In genomic region chr15:31900325-31900724, GRCm38 (mm10) we compare ENCODE assay signal across 25 mouse cellular contexts.
A peak's percentile ranks its signal among the peaks of the same experiment; 100 is the strongest.
DNase-seq lines count a peak whose midpoint lies in the region; ATAC-seq lines count a peak whose summit lies in the region.
"Had no signal": no experiment of that assay in that cellular context is flagged by ENCODE, and none has a peak within 500 bp of the region (broad histone marks: within the 10 kb centered on the region; RNA-seq: fewer than 3 reads in every experiment).

No protein-coding gene starts in this region.

- H3K4me3 ChIP-seq in forebrain, embryonic 12.5 days (replicated peaks) = no peak overlapping the region
- no peak overlapping the region for H3K4me3 ChIP-seq in forebrain, embryonic 13.5 days
- H3K4me3 ChIP-seq in kidney, embryonic 14.5 days (ENCODE audit: low read length) = no peak overlapping the region
- H3K4me3 ChIP-seq: embryonic facial prominence, embryonic 12.5 days; embryonic facial prominence, embryonic 15.5 days; heart, embryonic 12.5 days; heart, embryonic 15.5 days; hindbrain, embryonic 15.5 days had no signal

- no peaks in the 10 kb centered on the region for H3K36me3 ChIP-seq in forebrain, embryonic 12.5 days (replicated peaks)
- H3K36me3 ChIP-seq in forebrain, embryonic 13.5 days (ENCODE audit: poor library complexity, severe bottlenecking) = no peaks in the 10 kb centered on the region
- no peaks in the 10 kb centered on the region for H3K36me3 ChIP-seq in kidney, embryonic 14.5 days (ENCODE audit: control insufficient read depth, insufficient read depth, low read length)
- H3K36me3 ChIP-seq: embryonic facial prominence, embryonic 12.5 days; embryonic facial prominence, embryonic 15.5 days; heart, embryonic 12.5 days; heart, embryonic 15.5 days; hindbrain, embryonic 15.5 days had no signal

- no peak overlapping the region for H3K9ac ChIP-seq in forebrain, embryonic 12.5 days
- no peak overlapping the region for H3K9ac ChIP-seq in forebrain, embryonic 13.5 days
- H3K9ac ChIP-seq in kidney, embryonic 14.5 days (ENCODE audit: low read depth, low read length) = no peak overlapping the region
- H3K9ac ChIP-seq: embryonic facial prominence, embryonic 12.5 days; embryonic facial prominence, embryonic 15.5 days; heart, embryonic 12.5 days; heart, embryonic 15.5 days; hindbrain, embryonic 15.5 days had no signal

- 67% methylated on average over 4 of the region's 4 CpGs for WGBS in forebrain, embryonic 12.5 days
- 68% methylated on average over 4 of the region's 4 CpGs for WGBS in forebrain, embryonic 13.5 days
- WGBS in kidney, embryonic 14.5 days = 42% methylated on average over 4 of the region's 4 CpGs

- H3K27ac ChIP-seq in forebrain, embryonic 12.5 days = 0 out of 2 replicates have a peak overlapping the region, but pooled peaks have one; percentile 13
- H3K27ac ChIP-seq in forebrain, embryonic 13.5 days = no peak overlapping the region
- no peak overlapping the region for H3K27ac ChIP-seq in kidney, embryonic 14.5 days (ENCODE audit: low read depth, low read length)
- H3K27ac ChIP-seq: embryonic facial prominence, embryonic 12.5 days; embryonic facial prominence, embryonic 15.5 days; heart, embryonic 15.5 days; hindbrain, embryonic 15.5 days had no signal

- H3K4me1 ChIP-seq in forebrain, embryonic 12.5 days = peaks cover 8% of the 10 kb centered on the region
- H3K4me1 ChIP-seq in forebrain, embryonic 13.5 days = peaks cover 22% of the 10 kb centered on the region
- H3K4me1 ChIP-seq in kidney, embryonic 14.5 days (ENCODE audit: control insufficient read depth, insufficient read depth, low read length) = no peaks in the 10 kb centered on the region
- H3K4me1 ChIP-seq: embryonic facial prominence, embryonic 12.5 days; heart, embryonic 15.5 days; hindbrain, embryonic 15.5 days had no signal

- ATAC-seq in forebrain, embryonic 12.5 days (ENCODE audit: low FRiP score) = no peak
- ATAC-seq in forebrain, embryonic 13.5 days = no peak
- 0 out of 2 replicates have a peak, but pooled peaks have one; percentile 68 for ATAC-seq in kidney, embryonic 14.5 days (ENCODE audit: low FRiP score, low TSS enrichment)
- ATAC-seq: CD4-positive, CD25-positive, alpha-beta regulatory T cell, adult 4 months; forebrain, embryonic 14.5 days; inflammation-experienced regulatory T-cells, adult 6 months; intestine, embryonic 16.5 days had no signal

- H3K27me3 ChIP-seq in forebrain, embryonic 12.5 days = no peaks in the 10 kb centered on the region
- no peaks in the 10 kb centered on the region for H3K27me3 ChIP-seq in forebrain, embryonic 13.5 days
- H3K27me3 ChIP-seq in kidney, embryonic 14.5 days (ENCODE audit: control insufficient read depth, insufficient read depth, low read length) = no peaks in the 10 kb centered on the region
- H3K27me3 ChIP-seq: embryonic facial prominence, embryonic 12.5 days; embryonic facial prominence, embryonic 15.5 days; heart, embryonic 12.5 days; heart, embryonic 15.5 days; hindbrain, embryonic 15.5 days had no signal

- no peak overlapping the region for H3K4me2 ChIP-seq in forebrain, embryonic 12.5 days
- H3K4me2 ChIP-seq in forebrain, embryonic 13.5 days = no peak overlapping the region
- H3K4me2 ChIP-seq in kidney, embryonic 14.5 days (replicated peaks; ENCODE audit: low read depth, low read length) = no peak overlapping the region
- H3K4me2 ChIP-seq: embryonic facial prominence, embryonic 12.5 days; embryonic facial prominence, embryonic 15.5 days; heart, embryonic 12.5 days; heart, embryonic 15.5 days; hindbrain, embryonic 15.5 days had no signal

- H3K9me3 ChIP-seq in forebrain, embryonic 12.5 days = no peaks in the 10 kb centered on the region
- no peaks in the 10 kb centered on the region for H3K9me3 ChIP-seq in forebrain, embryonic 13.5 days (replicated peaks)
- H3K9me3 ChIP-seq in kidney, embryonic 14.5 days (ENCODE audit: control insufficient read depth, low read length) = no peaks in the 10 kb centered on the region
- H3K9me3 ChIP-seq: embryonic facial prominence, embryonic 12.5 days; embryonic facial prominence, embryonic 15.5 days; heart, embryonic 12.5 days; heart, embryonic 15.5 days; hindbrain, embryonic 15.5 days had no signal

- DNase-seq in kidney, adult 18-20 months = no peak
- DNase-seq in retina, embryonic 14.5 days (ENCODE audit: low spot score) = peak; percentile 51
- DNase-seq in retina, postnatal 1 day = peak; percentile 59
- DNase-seq: adrenal gland, adult 2 months; adrenal gland, postnatal 25 days; cerebellum, adult 11-12 months; cerebellum, adult 8-10 months; cerebellum, postnatal 10 days; cerebellum, postnatal 36 days; gastrocnemius, postnatal 25 days; heart, adult 18-20 months; heart, postnatal 10 days; heart, postnatal 36 days had no signal
